ENCODE assay signal across 14 mouse cellular contexts in genomic region chr13:29565710-29566109, GRCm38 (mm10).
DNase-seq lines count a peak whose midpoint lies in the region; ATAC-seq and TF ChIP-seq lines count a peak whose summit lies in the region.
"Had no signal": no experiment of that assay in that cellular context is flagged by ENCODE, and none has a peak within 500 bp of the region (broad histone marks: within the 10 kb centered on the region; RNA-seq: fewer than 3 reads in every experiment).

No protein-coding gene starts in this region.

- no peak for TF ChIP-seq POLR2A in limb, embryonic 14.5 days (IDR thresholded peaks at IDR 0.05; ENCODE audit: borderline replicate concordance, extremely low read depth, insufficient read depth, insufficient read length)

- H3K9ac ChIP-seq in limb, embryonic 14.5 days (ENCODE audit: low read depth, low read length, severe bottlenecking) = no peak overlapping the region
- H3K9ac ChIP-seq in forebrain, embryonic 13.5 days = no peak overlapping the region
- no peak overlapping the region for H3K9ac ChIP-seq in neural tube, embryonic 13.5 days
- H3K9ac ChIP-seq: heart, embryonic 13.5 days had no signal

- ATAC-seq in limb, embryonic 14.5 days (ENCODE audit: low FRiP score, low read depth) = no peak
- peak; percentile 95 for ATAC-seq in forebrain, embryonic 13.5 days
- ATAC-seq in neural tube, embryonic 13.5 days (ENCODE audit: low read depth) = peak; percentile 53; the same call in 1 of the 2 replicates
- ATAC-seq: Patski had no signal

- no peaks in the 10 kb centered on the region for H3K36me3 ChIP-seq in limb, embryonic 14.5 days (ENCODE audit: control insufficient read depth, insufficient read depth, low read length)
- H3K36me3 ChIP-seq in limb, embryonic 10.5 days = no peaks in the 10 kb centered on the region
- no peaks in the 10 kb centered on the region for H3K36me3 ChIP-seq in forebrain, embryonic 13.5 days (ENCODE audit: poor library complexity, severe bottlenecking)
- no peaks in the 10 kb centered on the region for H3K36me3 ChIP-seq in neural tube, embryonic 13.5 days
- H3K36me3 ChIP-seq: heart, embryonic 13.5 days had no signal

- H3K4me1 ChIP-seq in limb, embryonic 14.5 days (ENCODE audit: control insufficient read depth, insufficient read depth, low read length) = no peaks in the 10 kb centered on the region; the same call in 1 of the 2 replicates
- no peaks in the 10 kb centered on the region for H3K4me1 ChIP-seq in limb, embryonic 10.5 days
- H3K4me1 ChIP-seq in forebrain, embryonic 13.5 days = peaks cover 12% of the 10 kb centered on the region
- H3K4me1 ChIP-seq in neural tube, embryonic 13.5 days (replicated peaks) = peaks cover 7% of the 10 kb centered on the region

- peak; percentile 15 for DNase-seq in limb, embryonic 14.5 days (ENCODE audit: low spot score)
- DNase-seq in limb, embryonic 10.5 days (ENCODE audit: low spot score) = no peak
- peak; percentile 73 for DNase-seq in brain, embryonic 18.5 days (ENCODE audit: low read depth, low spot score)
- DNase-seq in kidney, adult 18-20 months = no peak
- DNase-seq in thymus, adult 18-20 months = no peak
- DNase-seq: cerebellum, postnatal 14 days; kidney, adult 8-10 months; right cerebral cortex, postnatal 14 days; thymus, postnatal 14 days had no signal

- no peak overlapping the region for H3K4me3 ChIP-seq in limb, embryonic 14.5 days (replicated peaks; ENCODE audit: low read length)
- H3K4me3 ChIP-seq in limb, embryonic 10.5 days = no peak overlapping the region
- H3K4me3 ChIP-seq in forebrain, embryonic 13.5 days = no peak overlapping the region
- H3K4me3 ChIP-seq in neural tube, embryonic 13.5 days = no peak overlapping the region
- H3K4me3 ChIP-seq: heart, embryonic 13.5 days had no signal

- no peaks in the 10 kb centered on the region for H3K9me3 ChIP-seq in limb, embryonic 14.5 days (ENCODE audit: control insufficient read depth, low read length)
- no peaks in the 10 kb centered on the region for H3K9me3 ChIP-seq in limb, embryonic 10.5 days (replicated peaks)
- H3K9me3 ChIP-seq in forebrain, embryonic 13.5 days (replicated peaks) = no peaks in the 10 kb centered on the region
- no peaks in the 10 kb centered on the region for H3K9me3 ChIP-seq in neural tube, embryonic 13.5 days
- H3K9me3 ChIP-seq: heart, embryonic 13.5 days had no signal

- no peaks in the 10 kb centered on the region for H3K27me3 ChIP-seq in limb, embryonic 14.5 days (ENCODE audit: control insufficient read depth, insufficient read depth, low read length)
- H3K27me3 ChIP-seq in limb, embryonic 10.5 days (ENCODE audit: low read depth, poor library complexity, severe bottlenecking) = no peaks in the 10 kb centered on the region
- no peaks in the 10 kb centered on the region for H3K27me3 ChIP-seq in forebrain, embryonic 13.5 days
- no peaks in the 10 kb centered on the region for H3K27me3 ChIP-seq in neural tube, embryonic 13.5 days
- H3K27me3 ChIP-seq: heart, embryonic 13.5 days; Patski had no signal

- WGBS in limb, embryonic 14.5 days = 35% methylated on average over 5 of the region's 5 CpGs
- WGBS in limb, embryonic 10.5 days = 64% methylated on average over 5 of the region's 5 CpGs
- WGBS in forebrain, embryonic 13.5 days = 18% methylated on average over 5 of the region's 5 CpGs
- WGBS in neural tube, embryonic 13.5 days = 32% methylated on average over 5 of the region's 5 CpGs

- no peak overlapping the region for H3K4me2 ChIP-seq in limb, embryonic 14.5 days (replicated peaks; ENCODE audit: low read depth, low read length, severe bottlenecking)
- H3K4me2 ChIP-seq in forebrain, embryonic 13.5 days = no peak overlapping the region
- no peak overlapping the region for H3K4me2 ChIP-seq in neural tube, embryonic 13.5 days
- H3K4me2 ChIP-seq: heart, embryonic 13.5 days; liver, embryonic 11.5 days had no signal

- H3K27ac ChIP-seq in limb, embryonic 14.5 days (replicated peaks; ENCODE audit: low read depth, low read length) = no peak overlapping the region
- no peak overlapping the region for H3K27ac ChIP-seq in limb, embryonic 10.5 days
- peak overlapping the region; percentile 85 for H3K27ac ChIP-seq in forebrain, embryonic 13.5 days
- peak overlapping the region; percentile 57 for H3K27ac ChIP-seq in neural tube, embryonic 13.5 days (replicated peaks)
- H3K27ac ChIP-seq: heart, embryonic 13.5 days had no signal

Comparison
In these comparisons a context has a peak if more than half of its experiments do, and no peak if none do; other contexts are left out.
1. DNase-seq: peak in limb, embryonic 14.5 days (single experiment) and brain, embryonic 18.5 days (single experiment); none in limb, embryonic 10.5 days (single experiment), kidney, adult 18-20 months (single experiment) and thymus, adult 18-20 months (0 of 2).
2. H3K27ac ChIP-seq: peak in forebrain, embryonic 13.5 days (single experiment) and neural tube, embryonic 13.5 days (single experiment); none in limb, embryonic 14.5 days (single experiment) and limb, embryonic 10.5 days (single experiment).